Mouse (Mus musculus) right cerebral cortex, adult 2 months (tissue): ENCODE data around the gene Nol10.

Source experiments
- DNase-seq, 2 experiments: peaks; one replicate each; pipeline ENCODE4 v3.0.0; 2021 to 2022; ENCODE audit warnings: low spot score in 2 of 2

The Nol10 gene

DNA sequence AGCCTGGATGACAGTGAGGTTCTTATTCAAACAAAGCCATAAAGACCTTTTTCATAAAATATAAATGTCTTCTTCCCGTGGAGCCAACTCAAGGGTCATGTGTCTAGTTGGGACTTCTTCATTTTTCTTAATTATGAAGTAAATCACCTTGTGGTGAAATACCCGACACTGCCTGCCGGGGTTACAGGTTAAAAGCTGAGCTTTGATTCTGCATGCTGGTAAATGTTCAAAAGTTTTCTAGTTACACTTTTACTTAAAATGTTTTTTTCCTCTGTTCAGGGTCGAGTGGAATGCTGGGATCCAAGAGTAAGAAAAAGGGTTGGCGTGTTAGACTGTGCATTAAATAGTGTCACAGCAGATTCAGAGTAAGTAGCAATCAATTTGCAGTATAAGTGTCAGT lies 14.1 kb downstream of the Nol10 start:
- no peak for DNase-seq

DNA sequence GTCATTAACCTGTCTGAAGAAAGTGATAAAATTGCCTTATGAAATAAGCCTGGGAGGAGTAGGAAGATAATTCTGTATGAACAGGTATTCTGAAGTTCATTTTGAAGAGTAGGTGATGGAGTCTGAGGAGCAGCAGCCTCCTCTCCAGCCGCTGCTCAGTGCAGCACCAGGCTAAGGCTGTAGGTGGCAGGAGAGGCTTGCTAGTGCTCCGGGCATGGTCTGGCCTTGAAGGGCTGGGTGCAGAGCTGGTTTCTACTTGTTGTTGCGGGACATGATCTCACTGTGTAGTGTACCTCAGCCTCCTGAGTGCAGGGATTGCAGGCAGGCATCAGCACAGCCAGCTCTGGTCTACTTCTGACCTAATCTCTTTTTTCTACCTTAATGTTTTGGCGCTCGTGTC lies 18.7 kb downstream of the Nol10 start:
- peak; percentile 66 to 69 for DNase-seq

DNA sequence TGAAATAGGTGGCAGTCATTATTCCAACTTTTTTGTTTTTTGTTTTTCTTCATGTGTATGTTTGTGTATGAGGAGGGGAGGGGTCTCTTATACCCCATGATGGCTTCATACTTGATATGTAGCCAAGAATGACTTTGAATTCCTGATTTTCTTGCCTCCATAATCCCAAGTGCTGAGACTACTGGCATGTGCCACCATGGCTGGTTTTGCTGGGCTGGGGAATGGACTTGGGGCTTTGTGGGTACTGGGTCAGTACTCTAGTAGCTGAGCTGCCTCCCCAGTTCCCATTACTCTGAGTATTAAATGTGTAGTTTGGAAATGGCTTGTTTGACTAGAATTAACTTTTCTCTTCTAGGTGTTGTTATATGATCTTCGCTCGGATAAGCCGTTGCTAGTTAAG lies 20.9 kb downstream of the Nol10 start:
- no peak for DNase-seq

DNA sequence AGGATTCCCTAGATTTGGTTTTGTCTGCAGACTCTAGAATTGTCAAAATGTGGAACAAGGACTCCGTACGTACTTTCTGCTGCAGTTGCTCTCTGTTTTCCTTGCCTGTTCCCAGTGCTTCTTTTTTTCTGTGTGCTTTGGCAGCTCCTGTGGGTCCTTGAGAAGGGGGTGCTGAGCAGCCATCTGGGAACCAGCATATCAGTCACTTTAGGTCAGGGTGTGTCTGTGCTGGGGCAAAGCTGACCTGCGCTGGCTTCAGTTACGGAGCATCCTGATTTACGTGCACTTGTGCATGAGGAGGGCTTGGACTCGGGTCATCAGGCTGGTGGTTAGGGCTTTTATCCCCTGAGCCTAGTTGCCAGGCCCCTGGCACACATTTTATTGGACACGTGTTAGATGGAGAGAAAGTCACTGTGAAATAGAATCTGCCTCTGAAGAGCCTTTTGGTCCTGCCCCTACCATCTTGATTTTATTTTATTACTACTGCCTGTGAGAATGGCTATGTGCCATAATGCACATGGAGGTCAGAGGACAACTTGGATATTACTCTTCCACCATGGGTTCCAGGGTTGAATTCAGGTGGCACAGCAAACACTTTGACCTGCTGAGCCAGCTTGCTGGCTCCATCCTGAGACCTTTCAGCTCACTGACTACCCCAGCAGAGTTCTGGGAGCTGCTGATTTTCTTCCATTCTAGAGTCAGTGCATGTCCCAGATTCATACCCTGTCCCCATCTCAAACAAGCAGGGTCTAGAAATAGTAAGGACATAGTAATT lies 21.5 kb downstream of the Nol10 start:
- no peak for DNase-seq

DNA sequence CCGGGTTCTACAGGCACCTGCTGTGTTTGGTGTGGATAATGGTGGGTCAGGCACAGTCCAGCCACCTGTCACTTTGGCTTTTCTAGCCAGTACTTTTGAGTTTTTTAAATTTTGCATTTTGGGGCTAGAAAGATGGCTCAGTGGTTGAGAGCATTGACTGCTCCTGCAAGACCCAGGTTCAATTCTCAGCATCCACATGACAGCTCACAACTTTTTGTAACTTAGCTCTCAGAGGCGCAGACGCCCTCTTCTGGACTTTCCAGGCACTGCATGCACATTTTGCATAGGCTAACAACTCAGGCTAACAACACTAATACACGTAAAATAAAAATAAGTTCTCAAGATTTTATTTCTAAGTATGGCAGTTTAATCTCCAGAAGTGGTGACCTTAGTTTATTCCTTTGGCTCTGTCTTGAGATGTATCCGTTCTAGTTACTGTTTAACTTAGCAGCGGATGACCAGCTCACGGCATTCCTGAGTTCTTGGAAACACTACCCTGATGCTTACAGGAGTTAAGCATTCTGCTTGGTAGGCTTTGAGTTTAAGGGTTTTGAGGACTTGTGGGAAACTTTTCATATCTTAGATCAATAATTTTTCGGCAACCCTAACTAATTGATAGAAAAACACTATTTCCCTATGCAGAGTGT lies 23.5 kb downstream of the Nol10 start:
- DNase-seq: no peak

DNA sequence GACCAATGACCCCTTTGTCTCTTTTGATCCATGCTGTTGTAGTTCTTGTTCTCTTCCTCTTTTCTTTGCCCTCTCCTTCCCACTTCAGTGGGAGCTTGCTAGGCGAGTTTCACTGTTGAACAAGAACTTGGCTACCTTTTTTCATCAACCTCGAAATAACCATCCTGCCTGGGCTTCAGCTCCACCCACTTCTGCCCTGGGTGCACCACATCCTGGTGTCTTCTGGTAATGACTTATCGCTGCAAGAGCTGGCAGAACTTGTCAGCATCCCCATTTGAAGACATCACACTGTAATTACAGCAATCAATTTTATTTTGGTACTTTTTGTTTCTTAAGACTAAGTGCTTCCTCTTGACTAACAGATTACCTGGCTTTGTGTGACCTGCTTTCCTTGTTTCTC lies 24.4 kb downstream of the Nol10 start:
- DNase-seq: no peak

DNA sequence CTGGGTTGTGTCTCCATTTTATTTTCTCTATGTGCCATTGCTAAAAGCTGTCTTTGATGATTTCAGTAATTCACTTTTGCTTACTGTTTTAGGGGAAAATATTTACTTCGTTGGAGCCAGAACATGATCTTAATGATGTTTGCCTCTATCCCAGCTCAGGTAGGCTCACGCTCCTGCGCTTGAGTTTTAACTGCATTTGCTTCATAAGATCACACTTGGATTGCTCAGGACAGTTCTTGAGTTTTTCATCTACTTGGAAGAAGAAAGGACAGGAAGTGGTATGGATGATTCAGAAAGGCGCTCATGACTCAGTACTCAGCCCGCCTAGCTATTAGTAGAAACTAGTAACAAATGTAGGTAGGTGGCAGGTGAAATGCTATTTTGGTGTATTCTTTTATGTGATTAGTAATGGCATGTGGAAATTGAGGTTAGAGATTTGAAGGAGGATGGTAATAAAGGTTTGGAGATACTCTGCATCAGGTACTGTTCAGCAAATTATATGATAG lies 25.3 kb downstream of the Nol10 start:
- DNase-seq: peak in 1 of 2 experiments; percentile 19

DNA sequence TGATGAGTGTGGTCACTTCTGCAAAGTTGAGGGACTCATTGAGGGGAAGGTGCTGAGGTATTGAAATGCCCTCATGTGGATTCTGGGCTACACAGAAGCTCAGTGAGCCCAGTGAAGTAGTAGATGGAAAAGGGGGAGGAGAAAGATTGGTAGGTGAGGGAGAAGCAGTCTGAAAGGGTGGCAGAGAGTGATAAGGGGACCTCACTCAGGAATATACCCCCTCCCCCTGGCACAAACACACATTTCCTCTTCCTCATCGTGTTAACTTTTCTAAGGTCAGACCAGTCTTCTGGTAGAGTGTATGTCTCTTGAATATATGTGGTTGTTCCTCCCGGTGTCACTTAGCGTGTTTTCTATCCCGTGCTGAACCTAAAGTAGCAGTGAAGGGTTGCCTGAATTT lies 27.0 kb downstream of the Nol10 start:
- DNase-seq: no peak

DNA sequence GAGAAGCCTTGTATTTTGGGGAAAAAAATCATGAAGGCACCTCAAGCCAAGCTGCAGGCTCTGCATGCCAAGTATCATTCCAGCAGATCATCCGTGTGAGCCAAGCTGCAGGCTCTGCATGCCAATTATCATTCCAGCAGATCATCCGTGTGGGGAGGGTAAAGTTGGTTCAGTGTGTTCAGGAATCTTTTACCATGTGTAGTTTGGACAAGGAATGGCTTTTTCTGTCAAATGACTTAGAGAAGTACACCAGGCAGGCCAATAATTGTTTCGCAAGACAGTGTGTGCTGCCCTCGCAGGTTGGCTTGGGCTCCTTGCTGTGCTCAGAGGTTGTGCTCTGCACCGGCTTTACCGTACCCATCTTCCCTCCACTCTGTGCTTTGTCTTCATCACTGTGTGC lies 28.3 kb downstream of the Nol10 start:
- no peak for DNase-seq

DNA sequence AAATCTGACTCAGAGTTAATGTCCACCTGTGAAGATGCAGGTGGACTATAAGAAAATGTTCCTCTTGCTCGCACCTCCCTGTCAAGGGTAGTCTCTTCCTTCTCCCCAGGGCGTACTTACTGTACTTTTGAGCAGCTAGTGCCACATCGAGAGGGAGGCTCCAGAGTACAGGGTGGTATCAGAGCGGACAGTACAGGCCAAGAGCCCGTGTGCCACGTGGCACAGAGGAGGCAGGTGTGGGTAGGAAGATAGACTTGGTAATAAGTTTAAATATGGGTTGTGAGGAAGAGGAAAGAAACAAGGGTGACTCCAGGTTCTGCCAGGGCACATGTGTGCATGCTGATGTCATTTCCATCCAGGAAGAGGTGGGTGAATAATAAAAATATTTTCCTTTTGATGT lies 32.7 kb downstream of the Nol10 start:
- no peak for DNase-seq

DNA sequence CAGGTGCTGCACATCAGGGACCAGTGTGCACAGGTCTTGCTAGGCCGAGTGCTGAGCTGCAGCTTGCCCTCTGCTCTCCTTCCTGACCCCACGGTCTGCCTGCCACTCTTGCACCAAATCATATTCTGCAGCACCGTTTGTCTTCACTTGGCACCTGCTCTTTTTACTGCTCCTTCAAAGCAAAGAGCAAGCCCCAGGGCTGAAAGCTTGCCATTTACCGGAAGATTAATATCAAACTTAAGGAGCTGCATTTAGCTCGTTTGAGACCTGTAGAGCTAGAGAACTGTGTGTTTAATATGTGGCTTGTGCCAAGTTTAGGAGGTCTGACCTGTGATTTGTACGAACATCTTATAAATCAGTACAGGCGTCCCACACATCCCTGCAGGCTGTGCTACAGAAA lies 34.5 kb downstream of the Nol10 start:
- no peak for DNase-seq

DNA sequence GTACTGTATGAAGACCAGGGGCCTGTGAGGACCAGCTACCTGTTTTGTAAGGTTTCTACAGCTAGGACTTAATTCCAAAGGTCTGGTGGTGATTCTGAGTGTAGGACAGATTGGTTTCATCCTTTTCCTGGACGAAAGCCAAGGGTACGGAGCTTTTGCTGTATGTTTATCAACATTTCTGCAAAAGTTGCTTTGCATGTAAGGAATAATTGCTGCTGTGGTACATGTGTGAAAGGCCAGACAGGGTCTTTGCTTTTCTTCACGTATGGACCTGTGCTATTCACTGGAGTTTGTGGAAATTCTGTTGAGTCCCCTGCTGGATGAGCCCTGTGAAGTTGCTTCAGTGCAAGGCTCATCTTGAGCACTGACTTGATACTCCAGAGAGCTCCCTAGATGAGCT lies 38.6 kb downstream of the Nol10 start:
- no peak for DNase-seq

DNA sequence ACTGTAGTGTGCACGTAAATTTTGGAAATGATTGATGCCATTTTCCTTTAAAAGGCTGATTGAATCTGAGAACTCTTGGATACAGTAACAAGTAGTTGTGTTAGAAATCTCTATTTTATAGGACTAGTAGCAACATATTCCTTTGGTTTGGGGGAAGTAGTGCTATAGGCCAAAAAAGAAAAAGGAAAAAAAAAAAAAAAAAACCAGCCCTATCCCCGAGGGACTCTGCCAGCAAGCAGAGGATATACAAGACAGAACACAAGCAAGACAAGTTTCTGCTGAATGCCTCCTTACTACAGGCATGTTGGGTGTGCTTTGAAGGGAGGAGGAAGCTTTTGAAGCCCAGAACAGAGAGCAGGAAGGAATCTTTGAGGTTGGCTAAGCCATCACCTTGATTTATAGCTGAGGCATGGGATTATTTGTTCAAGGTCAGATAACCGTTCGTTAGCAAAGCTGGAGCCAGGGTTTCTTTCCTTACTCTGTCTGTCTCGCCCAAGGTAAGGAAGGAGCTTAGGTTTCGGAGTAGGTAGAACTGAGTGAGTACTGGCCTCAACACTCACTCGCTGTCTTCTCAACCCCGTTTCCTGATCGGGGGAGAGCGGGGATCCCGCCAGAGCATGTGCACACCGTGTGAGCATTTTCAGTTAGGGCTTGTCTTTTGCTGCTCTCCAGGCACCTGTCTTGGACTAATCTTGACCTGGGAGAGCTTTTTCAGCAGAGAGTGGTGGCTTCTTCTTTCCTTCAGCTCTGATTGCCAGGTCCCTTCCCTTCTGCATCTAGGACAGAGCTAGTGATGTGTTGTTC lies 39.3 kb downstream of the Nol10 start:
- DNase-seq: no peak

DNA sequence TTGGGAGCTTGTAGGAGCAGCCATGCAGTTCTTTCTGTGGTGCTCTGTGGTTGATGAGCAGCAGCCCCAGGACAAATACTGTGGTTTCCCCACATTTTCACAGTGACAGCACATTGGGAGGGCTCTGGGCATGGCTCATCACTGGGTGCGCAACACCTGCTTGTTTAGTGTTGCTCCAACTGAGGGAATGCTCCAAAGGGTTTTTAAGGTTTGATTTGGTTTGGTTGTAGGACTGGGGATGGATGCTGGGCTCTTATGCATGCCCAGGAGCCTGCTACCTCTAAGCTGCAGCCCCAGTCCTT lies 39.8 kb downstream of the Nol10 start:
- no peak for DNase-seq

DNA sequence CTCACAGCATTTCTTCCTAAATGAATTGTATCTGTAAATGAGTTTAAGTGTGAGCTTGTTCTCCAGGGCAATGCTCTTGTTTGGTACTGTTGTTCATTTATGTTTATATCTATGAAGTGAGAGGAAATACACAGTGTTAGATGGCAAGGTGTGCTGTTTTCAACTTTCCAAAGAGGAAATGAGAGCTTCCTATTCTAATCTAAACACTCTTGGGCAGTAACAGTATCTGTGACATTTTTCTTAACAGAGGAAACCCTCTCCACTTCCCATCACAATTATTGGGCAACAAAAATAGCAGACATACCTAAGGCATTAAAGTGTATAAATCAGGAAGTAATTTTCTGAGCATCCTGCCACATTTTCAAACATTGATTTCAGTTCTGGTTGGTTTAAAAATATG lies 41.8 kb downstream of the Nol10 start:
- no peak for DNase-seq

DNA sequence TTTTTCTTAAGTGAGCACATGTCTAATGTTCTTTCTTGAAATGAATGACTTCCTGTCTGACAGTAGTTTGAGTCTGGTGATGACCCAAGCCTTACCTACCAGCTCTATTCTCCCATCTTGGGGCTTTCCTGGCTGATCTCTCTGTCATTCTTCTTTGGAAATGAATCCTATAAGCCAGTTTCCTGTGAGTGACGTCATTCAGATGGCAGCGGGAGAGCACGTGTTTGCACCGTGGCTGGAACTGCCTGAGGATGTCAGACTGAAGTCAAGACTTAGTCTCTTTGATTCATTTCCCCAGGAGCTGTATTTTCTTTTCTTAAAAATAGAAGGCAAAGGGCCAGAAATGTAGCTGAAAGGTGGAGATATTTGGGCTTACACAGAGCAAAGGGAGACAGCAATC lies 42.3 kb downstream of the Nol10 start:
- no peak for DNase-seq

DNA sequence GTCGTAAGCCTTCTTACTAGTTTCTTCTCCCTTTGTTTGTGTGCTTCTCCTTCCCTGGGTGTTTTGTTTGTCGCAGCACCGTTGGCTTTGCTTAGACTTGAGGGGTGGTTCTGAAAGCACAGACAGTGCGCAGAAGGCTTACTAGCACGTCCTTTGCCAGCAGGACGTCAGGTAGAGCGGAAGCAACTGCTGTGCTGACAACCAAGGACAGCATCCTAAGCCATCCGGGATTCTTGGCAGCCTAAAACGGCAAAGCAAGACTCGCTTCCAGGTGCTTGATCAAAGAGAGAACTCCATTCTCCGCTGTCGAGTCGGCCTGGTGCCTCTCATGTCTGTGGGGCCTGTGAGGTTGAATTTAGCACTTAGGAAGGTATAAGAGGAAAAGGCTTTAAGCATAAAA lies 44.9 kb downstream of the Nol10 start:
- no peak for DNase-seq

DNA sequence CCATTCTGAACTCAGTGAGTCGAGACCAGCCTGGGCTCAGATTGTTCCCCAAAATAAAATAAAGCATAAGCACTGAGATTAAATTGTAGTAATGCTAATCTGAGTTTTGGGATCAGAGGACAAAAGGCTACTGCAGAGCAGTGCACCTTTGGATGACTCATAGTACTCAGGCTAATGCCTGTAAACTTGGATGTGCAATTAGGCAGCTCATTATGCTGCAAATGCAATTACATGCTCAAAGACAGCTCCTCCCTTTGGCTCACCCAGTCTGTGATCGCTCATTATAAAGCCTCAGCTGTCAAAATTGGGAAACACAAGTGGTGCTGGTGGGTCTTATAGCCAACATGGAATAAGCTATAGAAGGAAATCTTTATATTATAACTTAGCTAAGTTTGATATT lies 48.9 kb downstream of the Nol10 start:
- DNase-seq: no peak

DNA sequence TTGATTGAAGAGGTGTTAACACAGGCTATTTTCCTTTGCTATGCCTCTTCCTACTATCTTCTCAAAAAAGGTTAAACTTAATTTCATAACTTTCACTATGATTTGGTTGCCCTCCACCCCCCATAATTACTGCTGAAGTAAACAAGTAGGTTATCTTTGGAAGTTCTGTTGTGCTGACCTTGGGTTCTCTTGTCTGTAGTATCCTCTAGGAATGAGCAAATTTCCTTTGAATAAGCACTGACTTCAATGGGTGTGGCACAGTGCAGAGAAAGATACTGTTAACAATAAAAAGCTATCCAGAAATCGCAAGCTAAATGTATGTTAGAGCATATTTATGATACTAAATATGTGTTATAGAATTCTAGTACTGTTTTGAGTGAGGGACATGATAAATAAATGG lies 53.2 kb downstream of the Nol10 start:
- DNase-seq: no peak

DNA sequence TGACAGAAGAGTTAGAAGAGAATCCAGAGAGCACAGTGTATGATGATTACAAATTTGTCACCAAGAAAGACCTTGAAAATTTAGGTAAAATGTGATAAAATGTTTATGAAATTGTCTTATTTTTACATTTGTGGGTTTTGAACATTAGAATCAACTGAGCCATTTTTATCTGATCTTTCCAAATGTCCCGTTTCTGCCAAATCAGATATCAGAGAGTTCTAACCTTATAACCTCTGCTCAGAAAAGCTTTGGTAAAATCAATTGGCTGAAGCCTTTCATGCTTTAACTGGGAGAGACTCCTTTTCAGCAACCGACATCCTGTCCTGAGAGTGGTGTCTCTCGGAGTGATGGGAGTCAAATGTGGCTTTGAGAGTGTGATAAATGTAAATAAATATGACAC lies 53.9 kb downstream of the Nol10 start:
- no peak for DNase-seq

DNA sequence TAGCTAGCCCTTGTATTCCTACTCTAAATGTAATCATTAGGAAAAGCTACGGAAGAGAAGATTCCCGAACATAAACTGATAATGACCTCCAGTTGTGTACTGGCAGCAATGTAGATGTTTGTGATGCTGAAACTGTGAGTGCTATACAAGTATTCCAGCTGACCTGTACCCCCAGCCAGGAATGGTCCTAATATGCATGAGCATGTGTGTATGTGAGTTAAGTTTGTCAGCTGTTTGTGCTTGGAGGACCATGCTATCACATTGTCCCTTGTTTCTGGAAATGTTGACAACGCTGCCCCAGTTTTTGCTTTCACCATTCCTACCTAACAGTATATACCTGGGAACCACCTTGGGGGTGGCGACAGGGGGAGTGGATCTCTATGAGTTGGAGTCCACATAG lies 55.7 kb downstream of the Nol10 start:
- no peak for DNase-seq

DNA sequence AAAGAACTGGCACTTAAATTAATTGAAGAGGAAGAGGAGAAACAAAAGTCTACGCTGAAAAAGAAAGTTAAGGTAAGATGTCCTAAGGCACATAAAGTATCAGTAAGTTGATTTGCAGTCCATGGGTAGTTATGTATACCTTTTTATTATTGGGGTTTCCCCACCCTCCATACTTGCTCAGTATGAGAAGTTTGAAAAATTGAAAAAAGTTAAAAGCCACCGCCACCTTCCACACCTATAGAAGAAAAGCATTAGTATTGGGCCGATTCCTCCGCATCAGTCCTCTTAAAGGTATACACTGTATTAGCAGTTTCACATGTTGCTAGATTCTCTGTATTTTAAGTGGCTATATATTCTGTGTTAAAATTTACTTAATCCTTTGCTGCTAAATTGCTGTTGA lies 58.6 kb downstream of the Nol10 start:
- no peak for DNase-seq

DNA sequence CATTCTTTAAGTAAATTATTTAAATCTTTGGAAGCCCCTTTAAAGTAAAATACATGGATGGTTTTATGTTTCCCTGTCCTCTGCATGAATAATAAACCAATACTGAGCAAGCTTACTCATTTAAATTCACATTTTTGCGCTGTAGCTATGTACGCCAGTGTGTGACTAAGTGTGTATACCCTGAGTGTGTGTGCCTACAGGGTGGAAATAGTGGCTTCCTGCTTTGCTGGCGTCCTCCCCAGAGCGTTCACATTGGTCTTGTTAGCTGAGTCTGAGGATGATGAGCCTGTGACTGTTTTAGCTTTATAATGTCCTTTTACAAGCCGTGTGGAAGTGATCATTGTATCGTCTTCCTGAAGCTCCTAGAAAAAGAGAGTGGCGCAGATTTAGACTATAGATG lies 60.1 kb downstream of the Nol10 start:
- no peak for DNase-seq
